Mouse (Mus musculus) kidney, embryonic 14.5 days (tissue): ENCODE measurements around the gene Krt80. TPM values are rescaled to one million over a fixed set of nuclear protein-coding genes. Genes with fewer than 3 reads are reported as not detected.
"Not testable (repeated sequence)": the region's sequence is repeated elsewhere in the genome, so short reads cannot be mapped to it uniquely, and the experiment has no call there.

ENCODE experiments used
- ATAC-seq: fragments of 200-750 bp; cut with Nextera tagmentation; 2 replicates; pipeline ENCODE4 v1.8.0; 2017; ENCODE audit warnings: moderate number of reproducible peaks, mild to moderate bottlenecking, moderate TSS enrichment, moderate library complexity; ENCODE audit not compliant: low FRiP score, low TSS enrichment
- H3K27ac ChIP-seq: fragments of 300-500 bp; sonication (generic); 2 replicates; pipeline ENCODE4 v1.5.1; 2014; ENCODE audit warnings: low read depth, mild to moderate bottlenecking, low read length, moderate library complexity, mixed read lengths
- H3K27me3 ChIP-seq: fragments of 300-500 bp; sonication (generic); 2 replicates; pipeline ENCODE4 v1.6.1; 2014; ENCODE audit warnings: mild to moderate bottlenecking, low read length; ENCODE audit not compliant: control insufficient read depth, insufficient read depth
- H3K36me3 ChIP-seq: fragments of 300-500 bp; sonication (generic); 2 replicates; pipeline ENCODE4 v1.6.1; 2014; ENCODE audit warnings: low read length, mixed read lengths; ENCODE audit not compliant: control insufficient read depth, insufficient read depth
- H3K4me1 ChIP-seq: fragments of 300-500 bp; sonication (generic); 2 replicates; pipeline ENCODE4 v1.6.1; 2014; ENCODE audit warnings: low read length, mixed read lengths; ENCODE audit not compliant: control insufficient read depth, insufficient read depth
- H3K4me2 ChIP-seq: fragments of 300-500 bp; sonication (generic); replicated peaks from 2 replicates; pipeline ENCODE4 v1.6.1; 2014; ENCODE audit warnings: low read depth, mild to moderate bottlenecking, low read length
- H3K4me3 ChIP-seq: fragments of 300-500 bp; sonication (generic); 2 replicates; pipeline ENCODE4 v1.5.1; 2014; ENCODE audit warnings: mild to moderate bottlenecking, low read length
- H3K9ac ChIP-seq: fragments of 300-500 bp; sonication (generic); 2 replicates; pipeline ENCODE4 v1.6.1; 2014; ENCODE audit warnings: low read depth, mild to moderate bottlenecking, low read length, moderate library complexity
- H3K9me3 ChIP-seq: fragments of 300-500 bp; sonication (generic); 2 replicates; pipeline ENCODE4 v1.6.1; 2016; ENCODE audit warnings: low read length; ENCODE audit not compliant: control insufficient read depth
- WGBS: fragments of 180-500 bp; shearing (Covaris S2); extraction: QIAGEN DNeasy Blood & Tissue Kit; methylation state at CpG from one replicate; pipeline ENCODE4 v1.1.7; 2014; 5-methylcytosine and 5-hydroxymethylcytosine counted together
- polyA plus RNA-seq: library from polyadenylated mRNA; unstranded; fragments of >200 nt; fragmentation: Nextera tagmentation; extraction: Ambion mirVana; gene quantifications from 2 replicates; pipeline ENCODE4 v1.2.1, GENCODE M21; 2014

Gene Krt80
- polyA plus RNA-seq, 1 experiment from 2014 or later, result 3.6 TPM

DNA sequence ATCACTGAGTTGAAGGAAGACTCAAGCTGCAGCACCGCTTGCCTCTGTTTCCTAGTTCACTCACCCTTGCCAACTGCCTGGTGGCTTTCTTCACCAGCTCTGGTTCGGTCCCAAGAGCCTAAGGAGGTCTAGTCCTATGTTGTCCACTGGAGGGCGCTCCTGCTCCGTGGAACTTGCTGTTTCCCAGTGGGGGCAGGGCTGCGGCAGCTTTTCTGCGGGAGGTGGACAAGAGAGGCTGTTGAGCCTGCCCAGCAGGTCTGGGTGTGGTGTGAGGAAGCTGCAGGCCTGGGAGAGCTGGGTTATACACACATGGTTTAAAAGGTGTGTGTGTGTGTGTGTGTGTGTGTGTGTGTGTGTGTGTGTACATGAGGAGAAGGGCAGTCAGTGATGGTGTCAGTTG lies 42.7 kb downstream of the Krt80 start:
- Histone ChIP-seq H3K27me3 (no peaks in the 10 kb centered on the region), H3K9me3 (no peaks in the 10 kb centered on the region), H3K4me1 (no peaks in the 10 kb centered on the region), H3K4me2 (no peak overlapping the region), H3K27ac (no peak overlapping the region), H3K4me3 (no peak overlapping the region), H3K9ac (no peak overlapping the region), H3K36me3 (no peaks in the 10 kb centered on the region)
- WGBS, result 6% methylated on average over 6 of the region's 6 CpGs
- ATAC-seq, result 0 out of 2 replicates have a peak, but pooled peaks have one; percentile 17

DNA sequence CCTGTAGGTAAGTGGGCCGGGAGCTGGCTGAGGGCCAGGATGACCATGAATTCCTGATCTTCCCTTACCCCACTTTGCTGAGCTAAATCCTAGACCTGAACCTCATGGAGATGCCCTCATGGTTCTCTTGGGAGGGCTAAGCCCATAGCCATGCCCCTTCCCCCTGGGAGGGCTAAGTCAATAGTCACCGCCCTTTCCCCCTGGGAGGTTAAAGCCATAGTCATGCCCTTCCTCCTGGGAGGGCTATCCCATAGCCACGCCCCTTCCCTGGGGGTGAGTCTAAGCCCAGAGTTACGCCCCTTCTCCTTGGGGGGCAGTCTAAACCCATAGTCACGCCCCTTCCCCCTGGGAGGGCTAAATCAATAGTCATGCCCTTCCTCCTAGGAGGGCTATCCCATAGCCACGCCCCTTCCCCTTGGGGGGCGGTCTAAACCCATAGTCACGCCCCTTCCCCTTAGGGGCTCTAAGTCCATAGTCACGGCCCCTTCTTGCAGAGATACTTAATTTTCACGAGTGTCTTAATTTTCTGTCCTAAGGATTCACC lies 43.9 kb downstream of the Krt80 start:
- H3K4me3 ChIP-seq, result no peak overlapping the region
- no peaks in the 10 kb centered on the region for H3K27me3 ChIP-seq
- H3K36me3 ChIP-seq, result no peaks in the 10 kb centered on the region
- WGBS, result 43% methylated on average over 10 of the region's 10 CpGs
- no peaks in the 10 kb centered on the region for H3K9me3 ChIP-seq
- H3K4me1 ChIP-seq, result no peaks in the 10 kb centered on the region; the same call in none of the 2 replicates
- no peak overlapping the region for H3K27ac ChIP-seq
- H3K4me2 ChIP-seq, result no peak overlapping the region
- H3K9ac ChIP-seq, result no peak overlapping the region
- ATAC-seq, result no peak

DNA sequence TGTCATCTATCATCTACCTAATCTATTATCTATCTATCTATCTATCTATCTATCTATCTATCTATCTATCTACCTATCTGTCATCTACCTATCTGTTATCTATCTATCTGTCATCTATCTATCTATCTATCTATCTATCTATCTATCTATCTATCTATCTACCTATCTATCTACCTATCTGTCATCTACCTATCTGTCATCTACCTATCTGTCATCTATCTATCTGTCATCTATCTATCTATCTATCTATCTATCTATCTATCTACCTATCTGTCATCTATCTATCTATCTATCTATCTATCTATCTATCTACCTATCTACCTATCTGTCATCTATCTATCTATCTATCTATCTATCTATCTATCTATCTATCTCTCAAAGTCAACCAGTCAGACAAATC lies 45.6 kb downstream of the Krt80 start:
- not testable (repeated sequence) for H3K27me3 ChIP-seq, H3K4me1 ChIP-seq, H3K9me3 ChIP-seq, H3K4me3 ChIP-seq, H3K4me2 ChIP-seq, H3K9ac ChIP-seq, H3K27ac ChIP-seq, ATAC-seq, H3K36me3 ChIP-seq

DNA sequence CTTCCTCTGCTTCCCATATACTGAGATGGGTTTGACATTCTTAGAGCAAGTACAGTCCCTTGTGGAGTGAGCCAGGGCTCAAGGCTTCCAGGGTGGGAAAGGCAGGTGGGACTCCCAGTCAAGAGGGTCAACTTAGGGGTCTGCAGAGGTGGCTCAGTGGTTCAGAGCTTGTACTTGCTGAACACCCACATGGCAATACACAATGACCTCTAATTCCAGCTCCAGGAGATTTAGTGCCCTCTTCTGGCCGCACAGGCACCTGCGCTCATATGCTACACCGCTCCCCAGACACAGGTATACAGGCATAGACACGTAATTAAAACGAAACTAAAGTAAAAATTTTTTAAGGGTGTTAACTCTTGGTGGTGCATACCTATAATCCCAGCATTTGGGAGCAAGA lies 46.5 kb downstream of the Krt80 start:
- Histone ChIP-seq H3K4me3 (no peak overlapping the region), H3K27me3 (no peaks in the 10 kb centered on the region), H3K27ac (no peak overlapping the region), H3K4me1 (peaks cover 9% of the 10 kb centered on the region), H3K4me2 (no peak overlapping the region), H3K36me3 (no peaks in the 10 kb centered on the region), H3K9me3 (no peaks in the 10 kb centered on the region), H3K9ac (no peak overlapping the region)
- 95% methylated on average over 5 of the region's 5 CpGs for WGBS
- no peak for ATAC-seq

DNA sequence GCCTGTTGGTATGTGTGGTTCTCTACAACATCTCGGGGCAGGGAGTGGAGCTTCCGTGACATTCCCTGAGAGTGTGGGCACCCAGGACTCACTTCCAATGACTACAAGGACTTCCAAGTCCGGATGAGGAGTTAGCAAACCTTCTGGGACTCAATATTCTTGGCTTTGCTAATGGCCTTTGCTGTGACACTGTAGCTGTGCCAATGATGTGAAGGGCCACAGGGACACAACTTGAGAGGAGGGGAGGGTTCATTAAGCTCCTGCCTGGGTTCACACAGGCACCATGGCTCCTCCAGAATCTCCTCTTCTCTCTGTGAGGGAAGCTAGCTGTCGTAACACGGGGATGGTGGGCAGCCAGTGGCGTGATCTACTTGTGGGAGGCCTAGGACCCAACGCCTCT lies 47.3 kb downstream of the Krt80 start:
- no peak overlapping the region for H3K27ac ChIP-seq
- H3K9me3 ChIP-seq, result no peaks in the 10 kb centered on the region
- H3K36me3 ChIP-seq, result no peaks in the 10 kb centered on the region
- 93% methylated on average over 7 of the region's 7 CpGs for WGBS
- no peak overlapping the region for H3K4me2 ChIP-seq
- H3K9ac ChIP-seq, result no peak overlapping the region
- H3K4me1 ChIP-seq, result peaks cover 11% of the 10 kb centered on the region
- ATAC-seq, result no peak
- no peaks in the 10 kb centered on the region for H3K27me3 ChIP-seq
- H3K4me3 ChIP-seq, result no peak overlapping the region

DNA sequence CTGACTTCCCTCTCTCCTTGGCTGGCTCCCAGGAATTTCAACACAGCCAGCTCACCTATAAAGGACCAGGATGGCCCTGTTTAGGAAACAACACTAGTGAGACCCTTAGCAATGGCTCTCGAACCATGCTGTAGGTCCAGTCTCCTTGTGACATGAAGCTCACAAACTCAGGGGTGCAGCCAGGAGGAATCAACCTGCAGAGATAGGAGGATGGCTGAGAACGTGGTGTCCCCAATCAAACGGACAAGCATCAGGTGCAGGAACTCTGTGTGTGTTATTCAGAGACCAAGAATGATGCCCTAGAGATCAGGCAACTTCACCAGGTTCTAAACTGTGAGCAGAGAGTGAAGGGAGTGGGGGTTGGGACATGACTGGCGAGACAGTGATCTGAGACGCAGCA lies 47.9 kb downstream of the Krt80 start:
- ATAC-seq, result no peak
- no peak overlapping the region for H3K4me3 ChIP-seq
- H3K9me3 ChIP-seq, result no peaks in the 10 kb centered on the region
- H3K27ac ChIP-seq, result no peak overlapping the region
- H3K27me3 ChIP-seq, result no peaks in the 10 kb centered on the region
- 77% methylated on average over 5 of the region's 5 CpGs for WGBS
- no peak overlapping the region for H3K4me2 ChIP-seq
- no peak overlapping the region for H3K9ac ChIP-seq
- H3K36me3 ChIP-seq, result no peaks in the 10 kb centered on the region
- H3K4me1 ChIP-seq, result peaks cover 11% of the 10 kb centered on the region

DNA sequence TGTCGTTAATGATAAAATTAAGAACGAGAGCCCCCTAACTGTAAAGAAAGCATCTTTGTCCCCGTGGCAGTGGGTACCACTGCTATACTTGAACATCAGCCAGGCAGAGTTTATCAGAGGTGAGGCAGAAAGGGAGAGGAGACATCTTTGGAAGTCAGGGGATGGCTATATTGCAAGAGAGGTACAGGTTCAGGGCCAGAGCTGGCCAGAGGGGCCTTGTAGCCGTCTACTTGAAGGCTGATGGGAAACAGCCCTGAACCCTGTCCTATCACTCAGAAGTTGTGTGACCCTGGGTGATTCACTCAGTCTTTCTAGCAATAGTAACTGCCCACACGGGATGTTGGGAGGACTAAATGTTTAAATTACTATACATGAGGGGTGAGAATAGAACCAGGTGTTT lies 48.8 kb downstream of the Krt80 start:
- Histone ChIP-seq H3K36me3 (no peaks in the 10 kb centered on the region), H3K4me3 (no peak overlapping the region), H3K9me3 (no peaks in the 10 kb centered on the region), H3K9ac (no peak overlapping the region), H3K4me1 (peaks cover 14% of the 10 kb centered on the region), H3K27me3 (no peaks in the 10 kb centered on the region), H3K4me2 (no peak overlapping the region), H3K27ac (0 out of 2 replicates have a peak overlapping the region, but pooled peaks have one; percentile 9)
- no peak for ATAC-seq
- 39% methylated on average over 5 of the region's 5 CpGs for WGBS

DNA sequence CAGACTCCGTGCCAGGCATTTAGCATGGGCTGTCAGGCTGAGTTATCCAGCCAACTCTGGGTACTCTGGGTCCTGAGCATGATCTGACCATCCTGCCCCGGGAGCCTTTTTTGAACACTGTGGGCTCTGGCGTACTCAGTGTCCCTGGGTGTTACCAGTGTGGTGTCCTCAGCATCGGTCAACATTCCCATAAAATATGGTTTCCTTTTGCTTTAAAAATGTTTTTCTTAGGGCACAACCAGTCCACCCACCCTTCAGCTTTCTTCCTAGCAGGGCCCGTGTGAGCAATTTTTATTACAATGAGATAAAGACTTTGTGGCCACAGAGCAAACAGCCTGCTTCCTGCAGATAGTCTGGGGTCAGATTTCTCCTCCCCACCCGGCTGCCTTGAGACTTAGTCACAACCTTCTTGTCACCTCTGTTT lies 49.3 kb downstream of the Krt80 start:
- Histone ChIP-seq H3K9ac (no peak overlapping the region), H3K36me3 (no peaks in the 10 kb centered on the region), H3K4me1 (peaks cover 14% of the 10 kb centered on the region), H3K27me3 (no peaks in the 10 kb centered on the region), H3K4me2 (no peak overlapping the region), H3K27ac (0 out of 2 replicates have a peak overlapping the region, but pooled peaks have one; percentile 9), H3K4me3 (no peak overlapping the region), H3K9me3 (no peaks in the 10 kb centered on the region)
- WGBS, result 29% methylated on average over 6 of the region's 6 CpGs
- no peak for ATAC-seq

DNA sequence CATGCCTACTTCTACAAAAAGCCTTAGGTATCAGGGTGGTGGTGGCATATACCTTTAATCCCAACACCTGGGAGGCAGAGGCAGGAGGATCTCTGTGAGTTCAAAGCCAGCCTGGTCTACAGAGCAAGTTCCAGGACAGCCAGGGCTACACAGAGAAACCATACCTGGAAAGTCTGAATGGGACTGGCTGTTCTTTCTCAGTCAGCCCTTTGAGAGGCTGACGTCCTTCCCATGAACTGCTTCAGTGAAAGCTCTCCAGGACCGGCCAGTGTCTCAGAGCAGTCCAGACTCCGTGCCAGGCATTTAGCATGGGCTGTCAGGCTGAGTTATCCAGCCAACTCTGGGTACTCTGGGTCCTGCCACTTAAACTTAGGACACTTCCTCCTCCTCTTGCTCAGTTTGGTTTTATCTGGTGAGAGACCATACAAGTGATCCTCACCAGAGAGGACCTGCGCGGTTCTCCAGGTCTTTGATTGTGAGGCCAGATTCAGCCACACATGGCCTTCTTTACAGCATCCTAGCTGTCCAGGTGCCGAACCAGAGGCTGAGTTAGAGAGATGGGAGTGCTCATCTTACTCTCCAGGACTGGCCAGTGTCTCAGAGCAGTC lies 49.8 kb downstream of the Krt80 start:
- H3K27ac ChIP-seq, result no peak overlapping the region; the same call in 1 of the 2 replicates
- H3K4me2 ChIP-seq, result no peak overlapping the region
- 82% methylated on average over 6 of the region's 6 CpGs for WGBS
- ATAC-seq, result no peak
- peaks cover 14% of the 10 kb centered on the region for H3K4me1 ChIP-seq
- no peak overlapping the region for H3K9ac ChIP-seq
- no peak overlapping the region for H3K4me3 ChIP-seq
- H3K27me3 ChIP-seq, result no peaks in the 10 kb centered on the region
- no peaks in the 10 kb centered on the region for H3K36me3 ChIP-seq
- H3K9me3 ChIP-seq, result no peaks in the 10 kb centered on the region
